ENCODE assay signal across 11 mouse cellular contexts in the genomic region with DNA sequence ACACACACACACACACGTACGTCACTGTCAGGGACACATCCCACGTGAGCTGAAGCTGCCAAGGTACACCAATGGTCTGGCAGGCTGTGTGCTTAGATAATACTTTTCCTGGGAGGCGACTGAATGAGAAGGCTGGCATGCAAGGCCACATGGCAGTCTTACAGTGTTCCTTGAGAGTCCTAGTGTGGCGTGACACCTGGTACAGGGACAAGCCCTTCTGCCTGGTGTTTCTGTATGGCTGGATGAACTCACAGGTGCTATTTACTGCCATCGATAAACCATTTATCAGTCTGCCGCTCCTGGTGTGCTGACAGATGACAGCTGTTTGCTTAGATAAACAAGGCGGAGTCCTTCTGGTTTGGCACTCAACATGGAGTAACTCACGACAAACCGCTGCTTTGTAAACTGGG. TPM values are rescaled to one million over a fixed set of nuclear protein-coding genes. Genes with fewer than 3 reads are reported as not detected.
DNase-seq lines count a peak whose midpoint lies in the region; ATAC-seq and TF ChIP-seq lines count a peak whose summit lies in the region.
"Had no signal": no experiment of that assay in that cellular context is flagged by ENCODE, and none has a peak within 500 bp of the region (broad histone marks: within the 10 kb centered on the region; RNA-seq: fewer than 3 reads in every experiment).

No protein-coding gene starts in this region.

- no peaks in the 10 kb centered on the region for H3K9me3 ChIP-seq in hindbrain, embryonic 10.5 days
- H3K9me3 ChIP-seq in hindbrain, postnatal 0 days (ENCODE audit: low read length), result no peaks in the 10 kb centered on the region
- H3K9me3 ChIP-seq in intestine, embryonic 14.5 days (ENCODE audit: control insufficient read depth, low read length), result peaks cover 3% of the 10 kb centered on the region; the same call in 1 of the 2 replicates

- H3K9ac ChIP-seq in hindbrain, postnatal 0 days (replicated peaks; ENCODE audit: low read length), result no peak overlapping the region
- H3K9ac ChIP-seq in intestine, embryonic 14.5 days (ENCODE audit: low read length), result no peak overlapping the region

- H3K27ac ChIP-seq in hindbrain, embryonic 10.5 days, result peak overlapping the region; percentile 43; the same call in 1 of the 2 replicates
- H3K27ac ChIP-seq in hindbrain, postnatal 0 days, result no peak overlapping the region
- no peak overlapping the region for H3K27ac ChIP-seq in intestine, embryonic 14.5 days (ENCODE audit: low read depth)

- no peak for DNase-seq in hindbrain, embryonic 10.5 days (ENCODE audit: low spot score)
- no peak for DNase-seq in hindbrain, postnatal 0 days (ENCODE audit: low spot score)
- DNase-seq in brain, embryonic 14.5 days (ENCODE audit: low read depth), result peak; percentile 25
- DNase-seq in intestine, embryonic 14.5 days (ENCODE audit: low spot score), result no peak
- DNase-seq in testis, postnatal 14 days (ENCODE audit: low spot score), result no peak
- DNase-seq in layer of hippocampus, adult 9-11 months, result no peak
- DNase-seq: gastrocnemius, postnatal 25 days had no signal

- H3K4me2 ChIP-seq in hindbrain, postnatal 0 days (ENCODE audit: low read depth, low read length), result no peak overlapping the region
- no peak overlapping the region for H3K4me2 ChIP-seq in intestine, embryonic 14.5 days (ENCODE audit: low read length)

- WGBS in hindbrain, embryonic 10.5 days, result 79% methylated on average over 10 of the region's 10 CpGs
- WGBS in hindbrain, postnatal 0 days, result 59% methylated on average over 10 of the region's 10 CpGs
- 47% methylated on average over 10 of the region's 10 CpGs for WGBS in intestine, embryonic 14.5 days

- H3K4me1 ChIP-seq in hindbrain, embryonic 10.5 days (replicated peaks), result peaks cover 24% of the 10 kb centered on the region
- no peaks in the 10 kb centered on the region for H3K4me1 ChIP-seq in hindbrain, postnatal 0 days (ENCODE audit: insufficient read depth, low read length)
- no peaks in the 10 kb centered on the region for H3K4me1 ChIP-seq in intestine, embryonic 14.5 days (replicated peaks; ENCODE audit: control insufficient read depth, insufficient read depth, low read length)

- H3K36me3 ChIP-seq in hindbrain, embryonic 10.5 days, result no peaks in the 10 kb centered on the region
- no peaks in the 10 kb centered on the region for H3K36me3 ChIP-seq in hindbrain, postnatal 0 days (ENCODE audit: insufficient read depth, low read length)
- H3K36me3 ChIP-seq in intestine, embryonic 14.5 days (ENCODE audit: control insufficient read depth, insufficient read depth, low read length), result no peaks in the 10 kb centered on the region

- TF ChIP-seq POLR2A in brain, embryonic 14.5 days (IDR thresholded peaks at IDR 0.05; ENCODE audit: borderline replicate concordance, extremely low read depth, insufficient read depth, insufficient read length, poor library complexity, severe bottlenecking), result no peak

- TF ChIP-seq CTCF in hindbrain, postnatal 0 days (IDR thresholded peaks at IDR 0.05; ENCODE audit: low read depth), result no peak
- TF ChIP-seq CTCF in brain, embryonic 14.5 days (IDR thresholded peaks at IDR 0.05; ENCODE audit: borderline replicate concordance, extremely low read depth, insufficient read depth, insufficient read length), result no peak

- no peak overlapping the region for H3K4me3 ChIP-seq in hindbrain, embryonic 10.5 days
- no peak overlapping the region for H3K4me3 ChIP-seq in hindbrain, postnatal 0 days (ENCODE audit: low read length)
- H3K4me3 ChIP-seq in intestine, embryonic 14.5 days (ENCODE audit: low read depth, low read length), result no peak overlapping the region

- 0 out of 2 replicates have a peak, but pooled peaks cover 3% of the 10 kb centered on the region for H3K27me3 ChIP-seq in hindbrain, embryonic 10.5 days (ENCODE audit: insufficient read depth, poor library complexity, severe bottlenecking)
- H3K27me3 ChIP-seq in hindbrain, postnatal 0 days (ENCODE audit: insufficient read depth, low read length), result no peaks in the 10 kb centered on the region
- no peaks in the 10 kb centered on the region for H3K27me3 ChIP-seq in intestine, embryonic 14.5 days (replicated peaks; ENCODE audit: control insufficient read depth, insufficient read depth, low read length)

- ATAC-seq in hindbrain, postnatal 0 days, result no peak
- ATAC-seq in intestine, embryonic 14.5 days (replicated peaks; ENCODE audit: low FRiP score, low TSS enrichment, low read depth), result 0 out of 2 replicates have a peak, but pooled peaks have one; percentile 19
- ATAC-seq in megakaryocyte-erythroid progenitor cell, adult 5-6 weeks (replicated peaks; ENCODE audit: low FRiP score, low TSS enrichment, poor library complexity, severe bottlenecking), result peak; percentile 82

RNA-seq across cellular contexts. Expression of a gene that starts 8.9 kb away (rescaled TPM):
- 0.07 TPM in 2 replicates for polyA plus RNA-seq in hindbrain, embryonic 10.5 days (2016; fragmentation: Nextera tagmentation; extraction: Ambion mirVana)
- total RNA-seq in hindbrain, postnatal 0 days (2014; rRNA removed), result 0.25 TPM in 1 of 2 replicates, not detected in the other
- polyA plus RNA-seq in hindbrain, postnatal 0 days (2015; fragmentation: Nextera tagmentation; extraction: Ambion mirVana), result 0.05 TPM in 1 of 2 replicates, not detected in the other
- 0.03 TPM in 2 replicates for polyA plus RNA-seq in brain, embryonic 14.5 days (2012; rRNA removed)
- 0.16 TPM in 1 of 2 replicates, not detected in the other for polyA plus RNA-seq in intestine, embryonic 14.5 days (2014; fragmentation: Nextera tagmentation; extraction: Ambion mirVana)
- 0.79 TPM in 1 of 2 replicates, not detected in the other for total RNA-seq in megakaryocyte-erythroid progenitor cell, adult 5-6 weeks (2014; fragmentation: Nextera tagmentation)
- 0.33 TPM in 1 of 2 replicates, not detected in the other for total RNA-seq in megakaryocyte-erythroid progenitor cell, adult 5-6 weeks (2017)
- total RNA-seq: layer of hippocampus, postnatal 10 days had no signal
- polyA plus RNA-seq: neural tube, embryonic 11.5 days had no signal

RNA-seq across cellular contexts. Expression of a gene that starts 44.0 kb away (rescaled TPM):
- polyA plus RNA-seq in hindbrain, embryonic 10.5 days (2016; fragmentation: Nextera tagmentation; extraction: Ambion mirVana), result 0.08 and 0.10 TPM in 2 replicates
- total RNA-seq in hindbrain, postnatal 0 days (2014; rRNA removed), result not detected in 2 replicates
- 0.05 TPM in 2 replicates for polyA plus RNA-seq in hindbrain, postnatal 0 days (2015; fragmentation: Nextera tagmentation; extraction: Ambion mirVana)
- polyA plus RNA-seq in brain, embryonic 14.5 days (2012; rRNA removed), result 0.01 and 0.05 TPM in 2 replicates
- polyA plus RNA-seq in intestine, embryonic 14.5 days (2014; fragmentation: Nextera tagmentation; extraction: Ambion mirVana), result 0.09 TPM in 1 of 2 replicates, not detected in the other
- 1.7 and 3.4 TPM in 2 replicates for total RNA-seq in megakaryocyte-erythroid progenitor cell, adult 5-6 weeks (2014; fragmentation: Nextera tagmentation)
- total RNA-seq in megakaryocyte-erythroid progenitor cell, adult 5-6 weeks (2017), result 0.88 and 2.1 TPM in 2 replicates
- polyA plus RNA-seq: hindbrain, embryonic 11.5 days; neural tube, embryonic 11.5 days had no signal

RNA-seq across cellular contexts. Expression of a gene that starts 51.7 kb away (rescaled TPM):
- polyA plus RNA-seq in hindbrain, embryonic 10.5 days (2016; fragmentation: Nextera tagmentation; extraction: Ambion mirVana), result 1.4 and 3.8 TPM in 2 replicates
- 5.3 and 5.5 TPM in 2 replicates for total RNA-seq in hindbrain, postnatal 0 days (2014; rRNA removed)
- polyA plus RNA-seq in hindbrain, postnatal 0 days (2015; fragmentation: Nextera tagmentation; extraction: Ambion mirVana), result 2.7 and 3.0 TPM in 2 replicates
- 0.43 and 0.67 TPM in 2 replicates for polyA plus RNA-seq in brain, embryonic 14.5 days (2012; rRNA removed)
- 1.9 and 2.5 TPM in 2 replicates for polyA plus RNA-seq in intestine, embryonic 14.5 days (2014; fragmentation: Nextera tagmentation; extraction: Ambion mirVana)
- total RNA-seq in megakaryocyte-erythroid progenitor cell, adult 5-6 weeks (2014; fragmentation: Nextera tagmentation), result 1.3 and 1.6 TPM in 2 replicates
- total RNA-seq in megakaryocyte-erythroid progenitor cell, adult 5-6 weeks (2017), result 2.9 and 3.8 TPM in 2 replicates
